Mouse (Mus musculus) stomach, postnatal 0 days (tissue): ENCODE data around the gene Man2b2. TPM values are rescaled to one million over a fixed set of nuclear protein-coding genes. Genes with fewer than 3 reads are reported as not detected.

Experiments
- ATAC-seq: fragments of 200-750 bp; cut with Nextera tagmentation; 2 replicates; pipeline ENCODE4 v1.8.0; 2017; ENCODE audit not compliant: low FRiP score, low TSS enrichment
- DNase-seq: peaks from one replicate; pipeline ENCODE4 v3.0.0-alpha.2; 2016; ENCODE audit warnings: low spot score
- H3K27ac ChIP-seq: fragments of 300-500 bp; sonication (generic); replicated peaks from 2 replicates; pipeline ENCODE4 v1.5.1; 2014; ENCODE audit warnings: mild to moderate bottlenecking, control low read depth
- H3K27me3 ChIP-seq: fragments of 300-500 bp; sonication (generic); 2 replicates; pipeline ENCODE4 v1.6.1; 2014; ENCODE audit warnings: low read length; ENCODE audit not compliant: control insufficient read depth, insufficient read depth
- H3K36me3 ChIP-seq: fragments of 300-500 bp; sonication (generic); 2 replicates; pipeline ENCODE4 v1.6.1; 2014; ENCODE audit warnings: low read length, mixed read lengths; ENCODE audit not compliant: control insufficient read depth, insufficient read depth
- H3K4me1 ChIP-seq: fragments of 300-500 bp; sonication (generic); replicated peaks from 2 replicates; pipeline ENCODE4 v1.6.1; 2014; ENCODE audit warnings: antibody characterized with exemption; ENCODE audit not compliant: control insufficient read depth, insufficient read depth
- H3K4me2 ChIP-seq: fragments of 300-500 bp; sonication (generic); replicated peaks from 2 replicates; pipeline ENCODE4 v1.6.1; 2014; ENCODE audit warnings: low read depth, mild to moderate bottlenecking, control low read depth, moderate library complexity
- H3K4me3 ChIP-seq: fragments of 300-500 bp; sonication (generic); 2 replicates; pipeline ENCODE4 v1.5.1; 2014; ENCODE audit warnings: low read depth, low read length, control low read depth
- H3K9ac ChIP-seq: fragments of 300-500 bp; sonication (generic); 2 replicates; pipeline ENCODE4 v1.6.1; 2014; ENCODE audit warnings: mild to moderate bottlenecking, low read length, control low read depth, mixed read lengths
- H3K9me3 ChIP-seq: fragments of 300-500 bp; sonication (generic); 2 replicates; pipeline ENCODE4 v1.6.1; 2016; ENCODE audit warnings: low read length; ENCODE audit not compliant: control insufficient read depth
- CTCF ChIP-seq: IDR thresholded peaks from 2 replicates; pipeline ENCODE4 v1.5.1; 2016; ENCODE audit warnings: antibody characterized with exemption, low read depth, mild to moderate bottlenecking, moderate library complexity
- EP300 ChIP-seq: optimal IDR thresholded peaks from 2 replicates; pipeline ENCODE3; 2016; ENCODE audit warnings: antibody characterized with exemption
- WGBS: fragments of 180-500 bp; shearing (Covaris S2); extraction: QIAGEN DNeasy Blood & Tissue Kit; methylation state at CpG from one replicate; pipeline ENCODE4 v1.1.7; 2014; 5-methylcytosine and 5-hydroxymethylcytosine counted together
- polyA plus RNA-seq: library from polyadenylated mRNA; unstranded; fragments of >200 nt; fragmentation: Nextera tagmentation; extraction: Ambion mirVana; gene quantifications from 2 replicates; pipeline ENCODE4 v1.2.1, GENCODE M21; 2015

Man2b2 gene
- polyA plus RNA-seq, 1 experiment from 2014 or later = 16.3 TPM

- no peak overlapping the region for H3K4me2 ChIP-seq
- H3K9me3 ChIP-seq = no peaks in the 10 kb centered on the region
- WGBS = 81% methylated on average over 10 of the region's 10 CpGs
- no peak for TF ChIP-seq CTCF
- no peak for TF ChIP-seq EP300
- DNase-seq (no peak), ATAC-seq (no peak)
- H3K27me3 ChIP-seq = no peaks in the 10 kb centered on the region
- no peaks in the 10 kb centered on the region for H3K36me3 ChIP-seq
- no peak overlapping the region for H3K9ac ChIP-seq
- no peak overlapping the region for H3K27ac ChIP-seq
- no peaks in the 10 kb centered on the region for H3K4me1 ChIP-seq
- H3K4me3 ChIP-seq = no peak overlapping the region
Observed at GRCm38 (mm10) chr5:36844490-36844889, 14.0 kb upstream of the Man2b2 start.

- no peak for ATAC-seq
- WGBS = 41% methylated on average over 1 of the region's 1 CpGs
- no peak for DNase-seq
- Histone ChIP-seq H3K36me3 (no peaks in the 10 kb centered on the region), H3K27ac (no peak overlapping the region), H3K4me1 (no peaks in the 10 kb centered on the region), H3K4me3 (no peak overlapping the region), H3K4me2 (no peak overlapping the region), H3K27me3 (no peaks in the 10 kb centered on the region), H3K9me3 (no peaks in the 10 kb centered on the region), H3K9ac (no peak overlapping the region)
- TF ChIP-seq CTCF (no peak), EP300 (no peak)
Observed at GRCm38 (mm10) chr5:36841701-36842100, 11.2 kb upstream of the Man2b2 start.

- no peak for ATAC-seq
- DNase-seq = no peak
- Histone ChIP-seq H3K9me3 (no peaks in the 10 kb centered on the region), H3K36me3 (no peaks in the 10 kb centered on the region), H3K27me3 (no peaks in the 10 kb centered on the region), H3K4me2 (no peak overlapping the region), H3K9ac (no peak overlapping the region), H3K4me3 (no peak overlapping the region), H3K27ac (no peak overlapping the region), H3K4me1 (no peaks in the 10 kb centered on the region)
- 74% methylated on average over 7 of the region's 7 CpGs for WGBS
- TF ChIP-seq EP300 (no peak), CTCF (no peak)
Observed at GRCm38 (mm10) chr5:36840092-36840491, 9.6 kb upstream of the Man2b2 start.

GRCm38 (mm10) chr5:36839602-36840001, 9.1 kb upstream of the Man2b2 start:
- DNase-seq (no peak), ATAC-seq (no peak)
- Histone ChIP-seq H3K36me3 (no peaks in the 10 kb centered on the region), H3K27me3 (no peaks in the 10 kb centered on the region), H3K4me2 (no peak overlapping the region), H3K27ac (no peak overlapping the region), H3K9me3 (no peaks in the 10 kb centered on the region), H3K9ac (no peak overlapping the region), H3K4me1 (no peaks in the 10 kb centered on the region), H3K4me3 (no peak overlapping the region)
- 58% methylated on average over 8 of the region's 8 CpGs for WGBS
- TF ChIP-seq CTCF = no peak
- TF ChIP-seq EP300 = no peak

GRCm38 (mm10) chr5:36839032-36839431, 8.6 kb upstream of the Man2b2 start:
- H3K9ac ChIP-seq = no peak overlapping the region
- no peaks in the 10 kb centered on the region for H3K9me3 ChIP-seq
- no peak overlapping the region for H3K4me3 ChIP-seq
- no peaks in the 10 kb centered on the region for H3K4me1 ChIP-seq
- no peaks in the 10 kb centered on the region for H3K27me3 ChIP-seq
- no peak overlapping the region for H3K27ac ChIP-seq
- DNase-seq (no peak), ATAC-seq (no peak)
- H3K36me3 ChIP-seq = no peaks in the 10 kb centered on the region
- no peak overlapping the region for H3K4me2 ChIP-seq
- WGBS = 74% methylated on average over 2 of the region's 2 CpGs
- no peak for TF ChIP-seq CTCF
- TF ChIP-seq EP300 = no peak

- ATAC-seq = 0 out of 2 replicates have a peak, but pooled peaks have one; percentile 53
- 2% methylated on average over 6 of the region's 6 CpGs for WGBS
- H3K27me3 ChIP-seq = no peaks in the 10 kb centered on the region
- DNase-seq = peak; percentile 75
- no peak overlapping the region for H3K27ac ChIP-seq
- H3K9me3 ChIP-seq = no peaks in the 10 kb centered on the region
- H3K9ac ChIP-seq = no peak overlapping the region
- TF ChIP-seq CTCF = peak; percentile 97
- TF ChIP-seq EP300 = no peak
- H3K4me2 ChIP-seq = no peak overlapping the region
- H3K4me1 ChIP-seq = no peaks in the 10 kb centered on the region
- H3K36me3 ChIP-seq = no peaks in the 10 kb centered on the region
- no peak overlapping the region for H3K4me3 ChIP-seq
Observed at GRCm38 (mm10) chr5:36835933-36836332, 5.5 kb upstream of the Man2b2 start.
